Mouse (Mus musculus) hindbrain, embryonic 11.5 days (tissue): ENCODE results near the gene Fam189a1. TPM values are rescaled to one million over a fixed set of nuclear protein-coding genes. Genes with fewer than 3 reads are reported as not detected.
A peak's percentile ranks its signal among the peaks of the same experiment; 100 is the strongest.

Experiments used
- ATAC-seq: fragments of 200-750 bp; cut with Nextera tagmentation; 2 replicates; pipeline ENCODE4 v1.8.0; 2017; ENCODE audit warnings: mild to moderate bottlenecking, moderate TSS enrichment, moderate library complexity; ENCODE audit not compliant: low FRiP score
- DNase-seq: peaks from one replicate; pipeline ENCODE4 v3.0.0-alpha.2; 2015; ENCODE audit warnings: low spot score
- H3K27ac ChIP-seq: fragments of 300-500 bp; sonication (generic); 2 replicates; pipeline ENCODE4 v1.5.1; 2014; ENCODE audit warnings: mild to moderate bottlenecking, low read depth, low read length
- H3K27me3 ChIP-seq: fragments of 300-500 bp; sonication (generic); 2 replicates; pipeline ENCODE4 v1.6.1; 2014; ENCODE audit warnings: mild to moderate bottlenecking, low read length, moderate library complexity, mixed read lengths; ENCODE audit not compliant: control insufficient read depth, insufficient read depth
- H3K36me3 ChIP-seq: fragments of 300-500 bp; sonication (generic); 2 replicates; pipeline ENCODE4 v1.6.1; 2014; ENCODE audit warnings: mild to moderate bottlenecking, low read length, moderate library complexity, mixed read lengths; ENCODE audit not compliant: control insufficient read depth, insufficient read depth
- H3K4me1 ChIP-seq: fragments of 300-500 bp; sonication (generic); replicated peaks from 2 replicates; pipeline ENCODE4 v1.6.1; 2014; ENCODE audit warnings: low read length, mixed read lengths; ENCODE audit not compliant: control insufficient read depth, insufficient read depth
- H3K4me2 ChIP-seq: fragments of 300-500 bp; sonication (generic); replicated peaks from 2 replicates; pipeline ENCODE4 v1.6.1; 2014; ENCODE audit warnings: mild to moderate bottlenecking, low read depth, low read length
- H3K4me3 ChIP-seq: fragments of 300-500 bp; sonication (generic); 2 replicates; pipeline ENCODE4 v1.5.1; 2014; ENCODE audit warnings: low read depth, low read length
- H3K9ac ChIP-seq: fragments of 300-500 bp; sonication (generic); 2 replicates; pipeline ENCODE4 v1.6.1; 2014; ENCODE audit warnings: low read depth, low read length
- H3K9me3 ChIP-seq: fragments of 300-500 bp; sonication (generic); 2 replicates; pipeline ENCODE4 v1.6.1; 2016; ENCODE audit warnings: low read length; ENCODE audit not compliant: control insufficient read depth
- WGBS: fragments of 180-500 bp; shearing (Covaris S2); extraction: QIAGEN DNeasy Blood & Tissue Kit; methylation state at CpG from one replicate; pipeline ENCODE4 v1.1.7; 2014; 5-methylcytosine and 5-hydroxymethylcytosine counted together
- polyA plus RNA-seq: library from polyadenylated mRNA; unstranded; fragments of >200 nt; fragmentation: Nextera tagmentation; extraction: Ambion mirVana; gene quantifications from 2 replicates; pipeline ENCODE4 v1.2.1, GENCODE M21; 2014

Fam189a1 gene
- polyA plus RNA-seq = 1.6 and 2.4 TPM in 2 replicates

DNA sequence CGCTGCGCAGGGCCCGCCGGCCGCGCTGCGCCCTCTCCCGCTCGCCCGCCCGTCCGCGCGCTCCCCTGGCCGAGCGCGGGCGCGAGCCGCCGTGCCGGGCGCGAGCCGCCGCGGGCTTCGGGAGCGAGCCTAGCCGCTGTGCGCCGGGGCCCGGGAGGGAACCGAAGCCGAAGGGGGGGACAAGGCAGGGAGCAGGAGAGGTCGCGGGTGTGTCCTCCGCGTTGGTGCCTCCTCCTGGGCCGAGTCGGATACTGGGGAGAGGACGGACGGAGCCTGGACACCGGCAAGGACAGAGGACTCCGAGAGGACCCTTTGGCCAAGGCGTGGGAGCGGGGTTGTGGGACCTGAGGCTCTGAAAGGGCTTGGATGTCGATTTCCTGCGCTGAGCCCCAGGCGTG is at the start of gene Fam189a1:
Fam189a1 (minus strand) TSS at position 57 of the 398 bp plus-strand sequence.
- H3K4me1 ChIP-seq = peaks cover 2% of the 10 kb centered on the region; the same call in 1 of the 2 replicates
- peak within 1 kb of the TSS; percentile 73 for H3K27ac ChIP-seq
- H3K9ac ChIP-seq = peak within 1 kb of the TSS; percentile 73
- ATAC-seq (peak; percentile 70), DNase-seq (peak; percentile 76)
- H3K9me3 ChIP-seq = no peaks in the 10 kb centered on the region
- peaks cover 10% of the 10 kb centered on the region for H3K27me3 ChIP-seq
- WGBS = 1% methylated on average over 36 of the region's 50 CpGs
- H3K4me2 ChIP-seq = peak within 1 kb of the TSS; percentile 96
- H3K4me3 ChIP-seq = peak within 1 kb of the TSS; percentile 62
- H3K36me3 ChIP-seq = no peaks in the 10 kb centered on the region

DNA sequence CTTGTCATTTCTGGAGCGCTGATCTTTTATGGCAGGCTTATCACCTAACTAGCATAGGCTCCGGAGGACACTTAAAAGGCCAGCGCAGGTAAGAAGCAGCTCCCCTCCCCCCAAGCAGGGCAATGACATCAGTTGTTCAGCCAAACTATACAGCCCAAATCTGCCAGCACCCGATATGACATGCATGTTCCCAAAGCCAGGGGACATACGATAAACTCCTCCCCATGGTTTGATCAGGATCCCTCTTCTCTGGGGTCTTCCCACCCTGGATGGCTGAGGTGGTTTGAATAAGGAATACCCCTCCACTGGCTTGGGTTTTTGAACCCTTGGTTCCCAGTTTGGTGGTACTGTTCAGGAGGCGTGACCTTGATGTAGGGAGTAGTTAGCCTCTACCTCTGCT is 49.7 kb upstream of the Fam189a1 start:
- ATAC-seq = no peak
- H3K27me3 ChIP-seq = no peaks in the 10 kb centered on the region
- H3K36me3 ChIP-seq = no peaks in the 10 kb centered on the region
- no peak overlapping the region for H3K4me2 ChIP-seq
- no peak for DNase-seq
- WGBS = 95% methylated on average over 6 of the region's 6 CpGs
- H3K9me3 ChIP-seq = 0 out of 2 replicates have a peak, but pooled peaks cover 4% of the 10 kb centered on the region
- no peak overlapping the region for H3K9ac ChIP-seq
- no peaks in the 10 kb centered on the region for H3K4me1 ChIP-seq
- no peak overlapping the region for H3K4me3 ChIP-seq
- H3K27ac ChIP-seq = no peak overlapping the region

GRCm38 (mm10) chr7:65202719-65203118 is 46.3 kb upstream of the Fam189a1 start:
- Histone ChIP-seq H3K4me2 (no peak overlapping the region), H3K4me3 (no peak overlapping the region), H3K27me3 (no peaks in the 10 kb centered on the region), H3K27ac (no peak overlapping the region), H3K9me3 (0 out of 2 replicates have a peak, but pooled peaks cover 4% of the 10 kb centered on the region), H3K4me1 (no peaks in the 10 kb centered on the region), H3K9ac (no peak overlapping the region), H3K36me3 (no peaks in the 10 kb centered on the region)
- DNase-seq (peak; percentile 24), ATAC-seq (0 out of 2 replicates have a peak, but pooled peaks have one; percentile 54)
- WGBS = 75% methylated on average over 10 of the region's 10 CpGs

DNA sequence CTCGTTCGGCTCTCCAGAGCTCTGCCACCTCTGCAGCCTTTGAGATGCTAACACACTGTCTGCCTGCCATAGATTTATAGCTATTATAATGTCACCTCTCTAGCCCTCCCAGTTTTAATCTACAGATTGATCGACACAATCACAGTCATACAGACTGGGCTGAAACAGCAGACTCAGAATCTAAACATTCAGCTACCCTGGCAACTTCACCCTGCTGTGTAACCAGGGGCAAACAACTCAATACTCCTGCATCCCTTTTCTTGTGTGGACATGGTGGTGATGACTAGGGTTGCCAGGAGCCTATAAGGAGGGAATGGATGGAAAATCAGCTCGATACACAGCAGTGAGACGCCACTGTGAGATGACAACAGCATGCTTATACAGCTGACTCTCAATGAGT is 24.3 kb upstream of the Fam189a1 start:
- no peak overlapping the region for H3K9ac ChIP-seq
- H3K27ac ChIP-seq = no peak overlapping the region
- WGBS = 44% methylated on average over 5 of the region's 5 CpGs
- no peak overlapping the region for H3K4me3 ChIP-seq
- H3K4me1 ChIP-seq = no peaks in the 10 kb centered on the region
- H3K36me3 ChIP-seq = no peaks in the 10 kb centered on the region
- peak; percentile 63 for DNase-seq
- H3K4me2 ChIP-seq = no peak overlapping the region
- no peaks in the 10 kb centered on the region for H3K9me3 ChIP-seq
- H3K27me3 ChIP-seq = no peaks in the 10 kb centered on the region
- peak; percentile 77 for ATAC-seq

DNA sequence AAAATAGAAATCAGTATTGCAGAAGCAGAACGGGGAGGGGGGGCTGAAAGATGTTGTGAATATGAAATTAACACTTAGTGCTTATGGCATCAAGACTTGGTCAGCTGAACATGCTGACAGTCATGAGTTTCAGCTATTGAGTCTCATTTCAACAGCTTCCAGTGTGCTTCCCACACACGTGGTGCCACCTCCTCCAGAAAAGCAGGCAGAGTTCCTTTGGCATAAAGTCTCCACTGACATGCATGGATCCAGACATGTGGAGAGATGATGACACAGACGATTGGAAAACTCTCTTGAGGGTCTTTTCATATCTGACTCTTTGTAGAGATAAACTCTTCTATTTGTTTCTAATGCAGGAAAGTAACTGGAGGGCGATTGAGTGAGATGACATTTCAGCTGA is 14.4 kb upstream of the Fam189a1 start:
- 89% methylated on average over 4 of the region's 4 CpGs for WGBS
- Histone ChIP-seq H3K36me3 (no peaks in the 10 kb centered on the region), H3K4me3 (no peak overlapping the region), H3K27ac (no peak overlapping the region), H3K4me2 (no peak overlapping the region), H3K4me1 (no peaks in the 10 kb centered on the region), H3K9me3 (no peaks in the 10 kb centered on the region), H3K27me3 (no peaks in the 10 kb centered on the region), H3K9ac (no peak overlapping the region)
- no peak for ATAC-seq
- no peak for DNase-seq

DNA sequence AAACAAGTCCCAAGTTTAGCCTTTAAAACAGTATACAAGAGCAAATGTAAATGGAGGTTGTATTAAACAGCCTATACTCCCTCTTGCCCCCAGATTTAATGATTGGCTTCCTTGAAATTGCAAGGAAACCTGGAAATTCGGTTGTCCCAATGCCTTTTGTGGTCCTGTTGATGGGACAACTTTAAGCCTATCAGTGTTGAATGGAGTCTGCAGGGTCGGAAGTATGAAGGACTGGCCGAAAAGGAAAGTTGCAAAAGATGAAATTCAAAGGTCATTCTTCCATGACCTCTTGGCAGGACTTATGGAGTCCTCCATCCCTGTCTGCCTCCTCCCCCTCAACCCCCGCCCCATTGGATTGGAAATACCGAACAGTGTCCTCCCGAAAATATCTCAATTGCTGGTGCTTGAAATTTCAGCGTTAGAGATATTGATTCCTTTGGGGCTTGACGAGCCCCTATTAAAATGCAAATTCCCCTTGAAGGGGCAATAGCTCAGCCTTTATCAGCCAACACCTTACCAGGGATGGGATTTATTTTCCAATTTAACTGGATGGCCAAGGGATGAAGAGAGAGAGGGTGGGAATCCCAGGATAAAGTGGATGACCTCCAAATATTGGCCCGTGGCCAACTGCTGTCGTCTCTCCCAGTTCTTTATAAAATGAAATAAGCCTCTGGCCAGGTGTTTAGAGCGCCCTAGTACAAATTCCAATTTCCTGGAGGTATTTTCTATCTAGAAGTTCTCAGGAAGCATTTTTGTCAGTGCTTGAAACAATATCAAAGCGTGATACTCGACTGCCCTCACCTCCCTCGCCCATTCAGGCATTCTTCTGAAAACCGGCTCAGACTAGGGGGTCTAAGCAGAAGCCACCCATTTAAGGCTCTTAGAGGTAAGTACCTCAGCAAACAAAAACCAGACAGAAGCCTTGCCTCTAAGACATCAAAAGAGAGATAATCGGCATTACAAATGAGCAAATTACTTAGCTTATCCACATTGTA is 958 bp upstream of the Fam189a1 start:
- H3K9me3 ChIP-seq = no peaks in the 10 kb centered on the region
- peaks cover 10% of the 10 kb centered on the region for H3K27me3 ChIP-seq
- H3K36me3 ChIP-seq = no peaks in the 10 kb centered on the region
- H3K27ac ChIP-seq = no peak overlapping the region
- H3K4me2 ChIP-seq = peak overlapping the region; percentile 96
- H3K4me3 ChIP-seq = peak overlapping the region; percentile 62
- ATAC-seq (peak; percentile 18; the same call in 1 of the 2 replicates), DNase-seq (no peak)
- peaks cover 2% of the 10 kb centered on the region; the same call in 1 of the 2 replicates for H3K4me1 ChIP-seq
- H3K9ac ChIP-seq = no peak overlapping the region
- 16% methylated on average over 16 of the region's 16 CpGs for WGBS

- DNase-seq = peak; percentile 79
- Histone ChIP-seq H3K4me2 (peak overlapping the region; percentile 96), H3K27ac (peak overlapping the region; percentile 73), H3K36me3 (no peaks in the 10 kb centered on the region), H3K4me3 (peak overlapping the region; percentile 62), H3K9ac (peak overlapping the region; percentile 73), H3K27me3 (peaks cover 10% of the 10 kb centered on the region), H3K9me3 (no peaks in the 10 kb centered on the region), H3K4me1 (peaks cover 2% of the 10 kb centered on the region; the same call in 1 of the 2 replicates)
- 0% methylated on average over 81 of the region's 122 CpGs for WGBS
- peak; percentile 84 for ATAC-seq
These were observed 499 bp downstream of the Fam189a1 start for GRCm38 (mm10) chr7:65155628-65156513.

DNA sequence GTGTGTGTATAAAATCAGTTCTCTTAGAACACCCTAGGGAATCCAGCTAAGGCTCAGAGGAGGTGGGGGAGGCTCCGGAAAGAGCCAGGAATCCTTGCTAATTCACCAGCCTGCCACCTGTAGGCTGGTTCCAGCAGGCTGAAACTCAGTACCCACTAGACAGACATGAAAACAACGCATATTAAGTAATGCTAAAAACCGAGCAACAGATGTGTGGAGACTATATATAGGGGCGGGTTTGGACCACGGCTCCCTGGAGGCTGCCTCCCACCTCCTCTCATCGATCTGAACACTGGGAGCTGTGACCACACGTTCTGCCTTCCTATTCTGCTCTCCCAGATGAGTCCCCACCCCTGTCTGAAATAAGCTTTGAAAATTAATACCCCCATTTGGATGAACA is 1.8 kb downstream of the Fam189a1 start:
- ATAC-seq (no peak), DNase-seq (peak; percentile 15)
- WGBS = 14% methylated on average over 7 of the region's 7 CpGs
- H3K27ac ChIP-seq = no peak overlapping the region
- peak overlapping the region; percentile 5; the same call in 1 of the 2 replicates for H3K4me2 ChIP-seq
- no peak overlapping the region for H3K4me3 ChIP-seq
- no peak overlapping the region for H3K9ac ChIP-seq
- no peaks in the 10 kb centered on the region for H3K36me3 ChIP-seq
- peaks cover 10% of the 10 kb centered on the region for H3K27me3 ChIP-seq
- H3K4me1 ChIP-seq = peaks cover 2% of the 10 kb centered on the region; the same call in 1 of the 2 replicates
- H3K9me3 ChIP-seq = no peaks in the 10 kb centered on the region
